Mouse (Mus musculus) embryonic facial prominence, embryonic 15.5 days (tissue): ENCODE data around the gene Peli2. TPM values are rescaled to one million over a fixed set of nuclear protein-coding genes. Genes with fewer than 3 reads are reported as not detected.

Experiments
- ATAC-seq: fragments of 200-750 bp; cut with Nextera tagmentation; 2 replicates; pipeline ENCODE4 v1.8.0; 2017; ENCODE audit warnings: low read depth, moderate TSS enrichment; ENCODE audit not compliant: insufficient number of reproducible peaks, low FRiP score, low TSS enrichment
- H3K27ac ChIP-seq: fragments of 300-500 bp; sonication (generic); replicated peaks from 2 replicates; pipeline ENCODE4 v1.5.1; 2015; ENCODE audit warnings: mild to moderate bottlenecking, inconsistent platforms
- H3K27me3 ChIP-seq: fragments of 300-500 bp; sonication (generic); 2 replicates; pipeline ENCODE4 v1.6.1; 2015; ENCODE audit warnings: inconsistent platforms
- H3K36me3 ChIP-seq: fragments of 300-500 bp; sonication (generic); 2 replicates; pipeline ENCODE4 v1.6.1; 2015; ENCODE audit warnings: mild to moderate bottlenecking, inconsistent platforms
- H3K4me1 ChIP-seq: fragments of 300-500 bp; sonication (generic); 2 replicates; pipeline ENCODE4 v1.6.1; 2015; ENCODE audit warnings: inconsistent platforms
- H3K4me2 ChIP-seq: fragments of 300-500 bp; sonication (generic); replicated peaks from 2 replicates; pipeline ENCODE4 v1.6.1; 2015; ENCODE audit warnings: mild to moderate bottlenecking, inconsistent platforms
- H3K4me3 ChIP-seq: fragments of 300-500 bp; sonication (generic); replicated peaks from 2 replicates; pipeline ENCODE4 v1.5.1; 2015; ENCODE audit warnings: mild to moderate bottlenecking, inconsistent platforms
- H3K9ac ChIP-seq: fragments of 300-500 bp; sonication (generic); 2 replicates; pipeline ENCODE4 v1.6.1; 2015; ENCODE audit warnings: inconsistent platforms
- H3K9me3 ChIP-seq: fragments of 300-500 bp; sonication (generic); replicated peaks from 2 replicates; pipeline ENCODE4 v1.6.1; 2016; ENCODE audit warnings: inconsistent platforms
- WGBS: fragments of 180-500 bp; shearing (Covaris S2); methylation state at CpG from one replicate; pipeline ENCODE4 v1.1.7; 2015; 5-methylcytosine and 5-hydroxymethylcytosine counted together
- polyA plus RNA-seq: library from polyadenylated mRNA; unstranded; fragments of >200 nt; fragmentation: Nextera tagmentation; extraction: Ambion mirVana; gene quantifications from 2 replicates; pipeline ENCODE4 v1.2.1, GENCODE M21; 2015

The Peli2 gene
- polyA plus RNA-seq, 1 experiment from 2014 or later, result 7.1 TPM

DNA sequence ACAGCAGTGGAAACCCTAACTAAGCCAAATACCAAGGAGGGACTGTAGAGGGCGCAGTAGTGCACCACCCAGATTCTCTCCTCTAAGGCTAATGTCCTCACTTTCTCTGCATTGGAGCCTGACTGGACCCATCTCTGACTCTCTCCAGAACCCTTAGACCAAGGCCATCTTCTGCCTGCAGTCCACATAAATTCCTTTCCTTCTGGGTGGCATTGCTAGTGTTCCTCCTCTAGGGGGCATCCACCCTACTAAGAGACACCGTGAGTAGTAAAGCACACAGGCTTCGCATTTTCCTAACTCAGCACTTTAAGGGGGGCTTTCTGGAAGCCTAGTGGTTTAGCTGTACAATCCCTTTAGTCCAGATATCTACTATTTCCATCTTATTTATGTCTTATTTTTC is 207.1 kb downstream of the Peli2 start:
- WGBS, result 71% methylated on average over 3 of the region's 3 CpGs

DNA sequence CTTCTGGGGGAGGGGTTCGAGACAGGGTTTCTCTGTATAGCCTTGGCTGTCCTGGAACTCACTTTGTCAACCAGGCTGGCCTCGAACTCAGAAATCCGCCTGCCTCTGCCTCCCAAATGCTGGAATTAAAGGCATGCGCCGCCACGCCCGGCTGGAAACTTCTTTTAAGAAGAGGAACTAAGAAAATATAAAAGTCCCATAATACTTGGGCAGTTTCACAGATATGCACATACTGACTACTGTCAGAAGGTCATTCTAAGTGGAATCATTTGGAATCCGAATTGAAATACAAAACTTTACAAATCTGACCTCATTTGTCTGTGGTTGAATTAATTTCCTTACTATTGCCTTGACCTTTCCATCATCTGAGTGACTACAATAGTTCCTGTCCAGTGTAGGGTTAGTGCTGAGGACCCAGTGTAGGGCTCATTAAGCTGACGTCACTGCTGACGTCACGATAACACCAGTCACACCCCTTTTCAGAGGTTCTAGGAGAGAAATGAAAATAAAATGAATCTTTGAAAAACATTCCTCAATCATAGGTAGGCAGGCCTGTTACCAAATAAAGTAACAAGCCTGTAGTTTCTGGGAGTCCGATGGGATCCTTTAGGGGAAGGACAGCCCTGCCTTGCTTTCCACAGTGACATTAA is 209.2 kb downstream of the Peli2 start:
- WGBS, result 88% methylated on average over 12 of the region's 12 CpGs
- H3K4me2 ChIP-seq, result no peak overlapping the region
- H3K4me1 ChIP-seq, result peaks cover 27% of the 10 kb centered on the region
- ATAC-seq, result no peak
- no peak overlapping the region for H3K27ac ChIP-seq
- H3K9me3 ChIP-seq, result no peaks in the 10 kb centered on the region
- no peaks in the 10 kb centered on the region for H3K36me3 ChIP-seq
- H3K27me3 ChIP-seq, result no peaks in the 10 kb centered on the region
- no peak overlapping the region for H3K9ac ChIP-seq
- H3K4me3 ChIP-seq, result no peak overlapping the region

More for the DNA sequence above, 207.1 kb downstream of the Peli2 start:
- Histone ChIP-seq H3K4me1 (peaks cover 20% of the 10 kb centered on the region), H3K27me3 (no peaks in the 10 kb centered on the region), H3K9me3 (no peaks in the 10 kb centered on the region), H3K4me2 (no peak overlapping the region), H3K27ac (no peak overlapping the region), H3K36me3 (no peaks in the 10 kb centered on the region), H3K4me3 (no peak overlapping the region), H3K9ac (no peak overlapping the region)
- no peak for ATAC-seq
